Mouse (Mus musculus) MEL (cell line): ENCODE data around the gene Tuba4a.

ENCODE experiments used
- CTCF ChIP-seq, 3 experiments: IDR thresholded peaks in 2 of 3; conservative IDR thresholded peaks in 1 of 3; 2 replicates each; pipeline ENCODE4 v1.5.1; 2011 to 2012; ENCODE audit warnings: low read length in 3 of 3, low read depth in 2 of 3, mild to moderate bottlenecking in 2 of 3, improper control_type of control experiment in 1 of 3, inconsistent platforms in 1 of 3, mixed read lengths in 1 of 3, moderate library complexity in 1 of 3; ENCODE audit not compliant: control insufficient read depth in 1 of 3, insufficient read depth in 1 of 3, poor library complexity in 1 of 3, severe bottlenecking in 1 of 3
- EP300 ChIP-seq, 2 experiments: IDR thresholded peaks; 2 replicates each; pipeline ENCODE4 v1.6.1; 2011; ENCODE audit warnings: improper control_type of control experiment in 2 of 2, low read length in 2 of 2, low read depth in 1 of 2, mild to moderate bottlenecking in 1 of 2
- KAT2A ChIP-seq: conservative IDR thresholded peaks from 2 replicates; pipeline ENCODE4 v1.6.1; 2012; ENCODE audit warnings: low read depth, low read length, improper control_type of control experiment, inconsistent platforms
- MAFK ChIP-seq: IDR thresholded peaks from 2 replicates; pipeline ENCODE4 v1.6.1; 2011; ENCODE audit warnings: low read depth, mild to moderate bottlenecking, low read length, improper control_type of control experiment, borderline replicate concordance
- MXI1 ChIP-seq: IDR thresholded peaks from 2 replicates; pipeline ENCODE4 v1.6.1; 2011; ENCODE audit warnings: mild to moderate bottlenecking, low read depth, low read length, improper control_type of control experiment
- POLR2A ChIP-seq, 2 experiments: IDR thresholded peaks; 2 replicates each; pipeline ENCODE4 v1.6.1; 2011 to 2012; ENCODE audit warnings: low read length in 2 of 2, mild to moderate bottlenecking in 2 of 2, control low read depth in 1 of 2, improper control_type of control experiment in 1 of 2, low read depth in 1 of 2, moderate library complexity in 1 of 2; ENCODE audit not compliant: control insufficient read depth in 1 of 2, insufficient read depth in 1 of 2, poor library complexity in 1 of 2
- POLR2AphosphoS2 ChIP-seq: IDR thresholded peaks from 2 replicates; pipeline ENCODE4 v1.6.1; 2011; ENCODE audit warnings: low read length, improper control_type of control experiment
- SMC3 ChIP-seq: IDR thresholded peaks from 2 replicates; pipeline ENCODE4 v1.6.1; 2011; ENCODE audit warnings: low read depth, low read length, improper control_type of control experiment
- TCF12 ChIP-seq: IDR thresholded peaks from 2 replicates; pipeline ENCODE4 v1.6.1; 2014; ENCODE audit warnings: low read depth, mild to moderate bottlenecking, inconsistent platforms, low read length, improper control_type of control experiment, moderate library complexity
- ZC3H11A ChIP-seq: IDR thresholded peaks from 2 replicates; pipeline ENCODE4 v1.6.1; 2012; ENCODE audit warnings: low read depth, mild to moderate bottlenecking, inconsistent platforms, low read length, improper control_type of control experiment
- ZMIZ1 ChIP-seq: IDR thresholded peaks from 2 replicates; pipeline ENCODE4 v1.6.1; 2012; ENCODE audit warnings: low read depth, mild to moderate bottlenecking, inconsistent platforms, low read length, improper control_type of control experiment, moderate library complexity

- TF ChIP-seq CTCF (IDR thresholded peaks at IDR 0.05 in 2 of 3, conservative IDR thresholded peaks at IDR 0.05 in 1 of 3; ENCODE audit: control insufficient read depth in 1 of 3, insufficient read depth in 1 of 3, low read depth in 2 of 3, low read length in 3 of 3, poor library complexity in 1 of 3, severe bottlenecking in 1 of 3) (no peak), SMC3 (no peak), POLR2A (IDR thresholded peaks at IDR 0.05; ENCODE audit: control insufficient read depth in 1 of 2, insufficient read depth in 1 of 2, low read depth in 1 of 2, low read length in 2 of 2, poor library complexity in 1 of 2) (no peak), MAFK (no peak), EP300 (IDR thresholded peaks at IDR 0.05; ENCODE audit: low read depth in 1 of 2, low read length in 2 of 2) (no peak), POLR2AphosphoS2 (no peak), MXI1 (no peak), ZMIZ1 (no peak), ZC3H11A (no peak), TCF12 (no peak), KAT2A (no peak)
These were observed 18.4 kb downstream of the Tuba4a start for GRCm38 (mm10) chr1:75201236-75201635.
